Mouse (Mus musculus) stomach, postnatal 0 days (tissue): ENCODE data around the gene B430306N03Rik.

Experiments used
- CTCF ChIP-seq: IDR thresholded peaks from 2 replicates; pipeline ENCODE4 v1.5.1; 2016; ENCODE audit warnings: antibody characterized with exemption, low read depth, mild to moderate bottlenecking, moderate library complexity
- EP300 ChIP-seq: optimal IDR thresholded peaks from 2 replicates; pipeline ENCODE3; 2016; ENCODE audit warnings: antibody characterized with exemption

GRCm38 (mm10) chr17:48281739-48282085 lies 34.2 kb upstream of the B430306N03Rik start:
- TF ChIP-seq EP300 (no peak), CTCF (no peak)
